Mouse (Mus musculus): ENCODE data around the gene Zfp53.
"Not testable (repeated sequence)": the region's sequence is repeated elsewhere in the genome, so short reads cannot be mapped to it uniquely, and the experiment has no call there.

The Zfp53 gene

DNA sequence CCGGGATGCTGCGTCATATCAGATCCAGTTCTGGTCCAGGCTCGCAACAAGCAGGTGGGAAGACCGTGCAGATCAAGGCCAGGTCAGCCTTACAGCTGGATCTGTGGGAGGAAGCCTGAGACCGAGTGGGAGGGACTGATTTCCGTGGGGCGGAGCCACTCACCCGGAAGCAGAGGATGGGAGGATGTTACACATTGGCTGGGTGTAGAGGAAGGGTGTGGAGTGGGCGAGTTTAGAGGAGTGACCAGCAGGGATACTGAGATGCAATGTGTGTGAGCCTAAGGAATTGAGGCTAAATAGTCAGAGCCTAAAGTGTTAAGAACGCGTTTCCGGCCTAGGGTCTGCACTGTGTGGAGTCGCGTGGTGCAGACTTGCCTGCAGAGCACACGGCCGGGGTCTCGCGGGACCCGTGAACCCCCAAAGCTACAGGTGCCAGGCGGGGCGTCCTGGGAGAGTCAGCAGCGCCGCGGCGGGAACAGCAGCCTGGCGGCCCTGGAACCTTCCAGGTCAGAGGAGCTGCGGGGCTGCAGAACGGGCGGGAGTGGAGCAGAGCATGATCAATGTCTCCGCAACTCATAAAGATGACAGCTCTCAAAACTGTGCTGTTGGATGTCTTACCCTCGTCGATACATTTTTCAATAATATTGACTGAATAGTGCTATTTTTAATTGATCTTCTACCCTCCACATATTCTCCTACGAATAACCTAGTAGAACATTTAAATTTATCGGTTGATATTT lies at the start of gene Zfp53:
Zfp53 (plus strand) TSS at position 239 of the 740 bp plus-strand sequence.
- peak; percentile 84 for DNase-seq (ENCODE audit: low spot score)

DNA sequence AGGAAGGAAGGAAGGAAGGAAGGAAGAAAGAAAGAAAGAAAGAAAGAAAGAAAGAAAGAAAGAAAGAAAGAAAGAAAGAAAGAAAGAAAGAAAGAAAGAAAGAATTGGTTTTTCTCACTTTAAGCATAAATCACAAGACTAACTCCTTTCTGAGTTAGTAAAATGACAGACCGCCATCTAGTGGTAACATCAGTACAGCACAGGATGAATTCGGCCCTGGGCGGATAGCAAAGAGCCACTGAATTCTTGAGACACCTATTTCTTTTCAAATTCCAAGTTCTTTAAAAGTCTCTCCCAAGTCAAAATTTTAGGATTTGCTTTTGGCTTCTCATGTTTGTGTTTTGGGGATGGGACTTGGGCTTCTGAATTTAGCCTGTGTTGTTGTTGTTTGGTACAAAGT lies 39.1 kb upstream of the Zfp53 start:
- DNase-seq (ENCODE audit: low spot score): peak; percentile 51

- peak; percentile 91 for DNase-seq (ENCODE audit: low spot score)
Observed at GRCm38 (mm10) chr17:21450138-21450704, 38.6 kb upstream of the Zfp53 start, which contains the start of gene Zfp51. Gene Zfp51 (plus strand): TSS chr17:21450374.

- DNase-seq (ENCODE audit: low spot score): no peak
Observed at GRCm38 (mm10) chr17:21463550-21463949, 25.2 kb upstream of the Zfp53 start.

- no peak for DNase-seq (ENCODE audit: low spot score)
Observed at GRCm38 (mm10) chr17:21472032-21472652, 16.7 kb upstream of the Zfp53 start.

DNA sequence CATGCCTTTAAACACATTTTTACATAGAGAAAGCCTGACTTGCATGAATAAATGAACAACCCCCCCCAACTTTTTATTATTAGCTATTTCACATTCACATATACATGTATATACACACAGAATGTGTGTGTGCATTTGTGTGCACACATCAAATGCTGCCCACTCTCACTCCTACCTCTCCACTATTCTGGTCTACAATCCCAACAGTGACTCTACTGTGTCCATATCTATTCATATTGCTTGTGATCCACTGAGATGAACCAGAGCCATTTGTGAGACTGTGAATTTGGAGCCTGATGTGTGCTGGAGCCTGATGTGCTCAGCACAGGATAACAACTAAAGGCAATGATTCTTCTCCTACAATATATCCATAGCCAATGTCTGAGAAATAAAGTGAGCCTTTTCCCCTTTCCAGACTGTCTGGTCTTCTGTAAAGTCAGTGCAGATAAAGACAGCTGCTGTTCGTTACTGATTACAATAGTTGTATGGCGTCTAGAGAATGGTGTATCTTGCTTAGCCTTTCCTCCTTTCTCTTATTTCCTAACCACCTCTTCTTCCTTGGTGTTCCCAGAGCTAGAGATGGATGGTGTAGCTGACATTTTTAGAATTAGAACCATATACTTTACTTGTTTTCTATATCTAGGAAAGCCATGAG lies 16.0 kb upstream of the Zfp53 start:
- no peak for DNase-seq (ENCODE audit: low spot score)

GRCm38 (mm10) chr17:21473362-21474190 lies 15.2 kb upstream of the Zfp53 start:
- no peak for DNase-seq (ENCODE audit: low spot score)

DNA sequence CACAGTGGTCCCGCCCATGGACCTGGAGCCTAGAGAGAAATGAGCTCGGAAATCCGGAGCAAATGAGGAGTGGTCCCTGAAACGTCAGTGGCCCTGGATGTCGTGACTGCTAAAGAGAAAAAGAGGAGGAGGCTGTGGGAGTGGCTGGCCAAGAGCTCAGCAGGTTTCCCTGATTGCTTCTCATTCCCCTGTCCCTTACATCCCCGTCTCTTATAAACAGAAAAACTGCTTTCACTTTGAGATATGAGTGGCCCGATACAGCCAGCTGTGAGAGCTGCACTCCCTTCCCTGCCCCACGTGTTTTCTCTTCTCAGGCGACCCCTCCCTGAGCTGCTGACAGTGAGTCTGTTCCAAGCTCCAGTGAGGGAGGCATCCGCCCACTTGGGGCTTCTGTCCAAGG lies 14.1 kb upstream of the Zfp53 start:
- DNase-seq (ENCODE audit: low spot score): peak; percentile 26

DNA sequence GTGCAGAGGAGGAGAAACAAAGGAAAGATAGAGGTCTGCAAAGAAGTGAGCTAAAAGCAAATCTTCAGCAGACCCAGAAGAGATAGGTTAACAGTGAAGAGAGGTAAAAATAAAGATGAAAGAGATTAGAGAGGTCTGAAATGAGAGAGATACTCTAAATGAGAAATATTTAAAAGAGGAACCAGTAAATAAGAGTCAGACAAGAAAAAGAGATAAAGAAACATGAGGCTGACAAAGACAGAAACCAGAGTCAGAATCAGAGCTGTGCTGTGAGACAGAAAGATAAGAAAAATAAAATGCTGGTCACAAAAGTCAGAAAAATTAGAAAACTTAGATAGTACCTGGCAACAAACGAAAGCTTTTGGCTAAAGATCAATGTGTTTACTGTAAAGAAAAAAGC lies 13.5 kb upstream of the Zfp53 start:
- DNase-seq (ENCODE audit: low spot score): not testable (repeated sequence)

GRCm38 (mm10) chr17:21476351-21476750 lies 12.4 kb upstream of the Zfp53 start:
- DNase-seq (ENCODE audit: low spot score): not testable (repeated sequence)

DNA sequence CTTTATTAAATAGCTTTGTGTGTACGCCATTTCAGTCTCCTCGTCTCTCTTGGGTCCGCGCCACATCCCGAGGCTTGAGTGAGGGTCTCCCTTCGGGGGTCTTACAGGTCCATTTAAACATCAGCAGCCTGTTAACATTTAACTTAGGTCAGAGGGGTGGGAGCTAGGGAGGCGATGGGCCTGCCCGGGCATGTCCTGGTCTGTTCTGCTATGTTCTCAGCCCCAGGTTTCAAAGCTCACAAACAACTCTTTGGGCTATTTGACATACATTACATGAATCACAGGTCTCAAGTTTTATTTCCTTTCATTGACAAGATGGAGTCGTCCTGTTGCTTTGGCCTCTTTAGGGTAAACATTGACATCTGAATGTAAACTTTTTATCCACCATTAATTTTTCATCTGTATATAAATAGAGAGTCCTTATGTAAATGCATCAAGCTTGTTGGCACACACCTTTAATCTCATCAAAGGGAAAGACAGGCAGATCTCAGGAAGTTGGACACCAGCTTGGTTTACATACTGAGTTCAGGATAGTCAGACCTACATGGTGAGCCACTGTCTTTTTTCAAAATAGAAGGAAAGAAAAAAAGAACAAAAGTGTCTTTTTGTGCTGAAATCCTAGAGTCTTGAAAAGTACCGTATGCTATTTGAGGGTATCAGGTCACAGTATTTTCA lies 10.6 kb upstream of the Zfp53 start:
- not testable (repeated sequence) for DNase-seq (ENCODE audit: low spot score)

- no peak for DNase-seq (ENCODE audit: low spot score)
Observed at GRCm38 (mm10) chr17:21489500-21490001, 753 bp downstream of the Zfp53 start.

GRCm38 (mm10) chr17:21501365-21501764 lies 12.6 kb downstream of the Zfp53 start:
- DNase-seq (ENCODE audit: low spot score): no peak

- no peak for DNase-seq (ENCODE audit: low spot score)
Observed at GRCm38 (mm10) chr17:21504524-21504923, 15.7 kb downstream of the Zfp53 start.

DNA sequence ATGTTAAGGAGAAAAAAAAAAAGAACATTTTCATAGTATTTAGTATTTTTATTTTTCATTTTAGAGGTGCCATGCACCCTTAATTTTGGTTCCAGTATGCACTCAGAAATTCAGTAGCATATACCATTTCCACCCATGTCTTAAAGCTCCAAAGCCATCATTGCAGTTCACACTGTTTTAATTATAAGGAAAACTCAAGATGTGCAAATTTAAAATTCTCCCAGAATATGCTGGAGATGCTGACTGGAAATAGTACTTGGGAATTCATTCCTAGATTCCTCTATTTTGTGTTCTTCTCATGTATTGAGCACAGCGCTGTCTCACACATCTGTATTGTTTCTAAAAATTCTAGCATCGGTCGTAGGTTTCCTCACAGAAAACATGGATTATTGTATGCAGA lies 17.5 kb downstream of the Zfp53 start:
- no peak for DNase-seq (ENCODE audit: low spot score)

DNA sequence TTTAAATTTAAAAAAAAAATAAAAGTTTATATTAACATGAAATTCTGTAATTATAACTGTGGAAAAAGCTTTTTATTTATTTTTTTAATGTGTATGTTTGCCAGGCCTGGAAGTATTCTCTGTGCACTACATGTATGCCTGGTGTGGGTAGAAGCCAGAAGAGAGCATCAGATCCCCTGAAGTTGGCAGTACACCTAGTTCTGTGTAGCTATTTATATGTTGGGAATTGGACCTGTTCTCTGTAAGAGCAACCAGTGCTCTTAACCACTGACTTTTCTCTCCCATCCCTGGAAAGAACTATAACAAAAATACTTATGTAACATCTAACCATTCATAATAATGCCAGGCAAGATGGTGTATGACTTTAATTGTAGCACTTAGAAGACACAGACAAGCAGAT lies 21.0 kb downstream of the Zfp53 start:
- no peak for DNase-seq (ENCODE audit: low spot score)

GRCm38 (mm10) chr17:21515403-21516105 lies 26.8 kb downstream of the Zfp53 start:
- peak; percentile 30 for DNase-seq (ENCODE audit: low spot score)

DNA sequence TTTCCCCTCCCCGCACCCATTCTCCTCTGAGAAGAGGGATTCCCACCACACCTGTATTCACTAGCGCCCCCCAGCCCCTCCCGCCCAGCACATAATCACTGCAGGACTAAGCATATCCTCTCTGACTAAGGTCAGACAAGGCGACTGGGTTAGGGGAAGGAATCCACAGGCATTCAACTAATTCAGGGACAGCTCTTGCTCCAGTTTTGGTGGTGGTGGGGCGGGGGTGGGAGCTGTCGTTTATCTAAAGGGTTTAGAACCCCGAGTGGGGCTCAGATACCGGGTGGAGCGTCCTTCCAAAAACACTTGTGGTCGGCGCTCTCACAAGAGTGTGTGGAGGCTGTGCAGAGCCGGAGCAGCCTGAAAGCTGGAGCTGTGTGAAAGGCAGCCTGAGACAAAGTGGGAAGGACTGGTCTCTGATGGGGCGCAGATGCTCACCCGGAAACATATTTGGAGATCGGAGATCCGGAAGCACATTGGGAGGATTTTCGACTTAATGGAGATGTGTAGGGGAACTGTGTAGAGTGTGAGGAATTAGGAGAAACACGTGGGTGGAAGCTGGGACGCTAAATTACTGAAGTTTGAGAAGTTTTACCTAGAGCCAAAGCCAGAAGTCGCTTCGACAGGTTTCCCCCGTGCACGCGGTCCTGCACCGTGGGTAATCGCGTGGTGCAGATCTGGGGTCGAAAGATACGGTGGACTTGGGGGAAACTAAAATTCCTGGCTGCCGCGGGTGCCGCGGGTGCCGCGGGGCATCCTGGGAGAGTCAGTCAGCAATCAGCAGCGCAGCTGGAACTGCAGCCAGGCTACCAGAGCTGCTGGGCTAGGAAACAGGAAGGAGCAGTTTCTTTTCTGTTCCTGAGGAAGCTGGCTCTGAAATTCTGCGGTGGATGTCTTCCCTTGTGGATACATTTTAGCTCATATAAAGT lies 27.7 kb downstream of the Zfp53 start:
- peak; percentile 74 for DNase-seq (ENCODE audit: low spot score)

- no peak for DNase-seq (ENCODE audit: low spot score)
Observed at GRCm38 (mm10) chr17:21517130-21517671, 28.4 kb downstream of the Zfp53 start.
